Mouse (Mus musculus): ENCODE results near the gene Clic1.
"Not testable (repeated sequence)": the region's sequence is repeated elsewhere in the genome, so short reads cannot be mapped to it uniquely, and the experiment has no call there.

Gene Clic1

GRCm38 (mm10) chr17:35049561-35050016 lies at the start of gene Clic1:
Gene Clic1 (plus strand): TSS chr17:35049966.
- no peak for DNase-seq

GRCm38 (mm10) chr17:35000717-35001451 lies 48.9 kb upstream of the Clic1 start, which contains the start of gene Vars:
Gene Vars (plus strand): TSS chr17:35000987.
- peak; percentile 81 for DNase-seq

DNA sequence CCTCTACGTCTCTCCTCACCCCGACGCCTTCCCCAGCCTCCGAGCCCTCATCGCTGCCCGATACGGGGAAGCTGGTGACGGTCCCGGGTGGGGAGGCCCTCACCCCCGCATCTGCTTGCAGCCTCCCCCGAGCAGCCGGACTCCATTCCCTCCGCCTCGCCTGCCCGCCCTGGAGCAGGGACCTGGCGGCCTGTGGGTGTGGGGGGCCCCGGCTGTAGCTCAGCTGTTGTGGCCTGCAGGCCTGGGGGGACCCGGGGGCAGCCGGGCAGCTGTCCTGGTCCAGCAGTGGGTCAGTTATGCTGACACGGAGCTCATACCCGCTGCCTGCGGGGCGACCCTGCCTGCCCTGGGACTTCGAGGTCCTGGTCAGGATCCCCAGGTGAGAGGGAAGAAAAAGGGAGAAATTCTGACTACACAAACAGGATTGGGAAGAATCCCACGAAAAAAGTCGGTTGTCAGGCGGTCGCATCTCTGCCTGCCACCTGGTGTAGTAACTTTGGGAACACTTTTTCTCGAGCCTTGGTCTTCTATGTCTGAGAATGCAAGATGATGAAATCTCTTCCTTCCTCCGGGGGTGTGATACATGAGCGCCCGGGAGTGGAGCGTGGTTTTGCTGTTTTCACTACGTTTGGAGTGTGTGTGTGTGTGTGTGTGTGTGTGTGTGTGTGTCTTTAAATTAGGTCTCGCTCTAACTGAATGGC lies 48.2 kb upstream of the Clic1 start:
- DNase-seq: no peak

DNA sequence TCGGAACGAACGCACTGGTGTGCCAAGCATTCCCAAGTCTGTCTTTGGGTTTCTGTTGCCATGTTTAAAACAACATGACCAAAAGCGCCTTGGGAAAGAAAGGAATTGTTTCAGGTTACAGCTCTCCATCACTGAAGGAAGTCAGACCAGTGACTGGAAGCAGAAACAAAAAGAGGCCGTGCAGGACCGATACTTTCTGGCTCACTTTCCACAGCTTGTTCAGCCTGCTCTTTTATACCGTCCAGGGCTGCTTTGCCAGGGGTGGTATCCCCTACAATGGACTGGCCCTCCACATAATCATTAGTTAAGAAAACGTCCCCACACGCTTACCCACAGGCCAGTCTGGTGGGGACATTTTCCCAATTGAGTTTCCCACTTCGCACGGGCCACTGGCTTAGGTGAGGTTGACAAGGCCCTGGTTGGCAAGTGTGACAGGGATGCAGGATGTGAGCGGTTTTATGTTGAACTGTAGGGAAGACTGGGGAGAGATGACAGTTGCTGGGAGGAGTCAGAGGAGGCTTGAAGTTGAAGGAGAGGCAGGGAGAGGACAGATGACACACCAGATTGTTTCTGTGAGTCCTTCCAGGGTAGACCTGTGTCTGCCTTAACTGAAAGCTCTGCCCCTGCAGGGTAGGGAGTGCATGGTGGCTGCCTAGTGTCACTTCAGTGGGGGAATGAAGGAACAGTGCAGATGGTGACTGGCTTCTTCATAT lies 47.5 kb upstream of the Clic1 start:
- DNase-seq: peak; percentile 45

GRCm38 (mm10) chr17:35003022-35003838 lies 46.5 kb upstream of the Clic1 start:
- no peak for DNase-seq

DNA sequence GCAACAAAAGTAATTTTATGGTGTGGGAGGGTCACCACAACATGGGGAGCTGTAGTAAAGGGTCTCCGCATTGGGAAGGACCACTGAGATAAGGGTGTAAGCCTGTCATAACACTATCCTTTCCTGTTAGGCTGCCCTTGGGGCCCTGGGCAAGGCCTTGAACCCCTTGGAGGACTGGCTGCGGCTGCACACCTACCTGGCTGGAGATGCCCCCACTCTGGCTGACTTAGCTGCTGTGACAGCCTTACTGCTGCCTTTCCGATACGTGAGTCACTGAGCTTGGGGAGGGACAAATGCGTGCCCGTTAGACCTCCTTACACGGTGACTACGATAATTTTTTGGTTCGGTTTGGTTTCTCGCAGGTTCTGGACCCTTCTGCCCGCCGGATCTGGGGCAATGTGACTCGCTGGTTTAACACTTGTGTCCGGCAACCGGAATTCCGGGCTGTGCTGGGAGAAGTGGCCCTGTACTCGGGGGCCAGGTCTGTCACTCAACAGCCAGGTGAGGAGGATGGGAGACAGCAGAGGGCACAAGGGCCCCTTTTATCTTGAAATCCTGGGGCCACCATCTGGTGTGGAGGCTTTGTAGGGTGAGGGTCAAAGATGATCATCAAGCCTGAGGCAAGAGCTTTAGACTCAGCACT lies 45.6 kb upstream of the Clic1 start:
- DNase-seq: no peak

DNA sequence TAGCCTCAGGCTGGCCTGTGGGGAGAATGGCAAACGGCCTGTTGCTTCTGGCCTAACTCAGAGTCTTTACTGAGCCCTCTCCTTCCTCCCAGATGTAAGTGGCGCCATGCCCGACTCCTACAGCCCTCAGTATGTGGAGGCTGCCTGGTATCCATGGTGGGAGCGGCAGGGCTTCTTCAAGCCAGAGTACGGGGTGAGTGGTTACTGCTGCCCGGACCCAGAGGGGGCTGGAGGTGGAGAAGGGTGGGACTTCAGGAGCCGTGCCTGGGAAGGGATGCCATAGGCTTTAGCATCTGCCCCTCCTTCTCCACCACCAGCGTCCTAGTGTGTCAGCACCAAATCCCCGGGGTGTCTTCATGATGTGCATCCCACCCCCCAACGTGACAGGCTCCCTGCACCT lies 44.6 kb upstream of the Clic1 start:
- DNase-seq: peak; percentile 35

- not testable (repeated sequence) for DNase-seq
These were observed 43.9 kb upstream of the Clic1 start for GRCm38 (mm10) chr17:35005902-35006301.

DNA sequence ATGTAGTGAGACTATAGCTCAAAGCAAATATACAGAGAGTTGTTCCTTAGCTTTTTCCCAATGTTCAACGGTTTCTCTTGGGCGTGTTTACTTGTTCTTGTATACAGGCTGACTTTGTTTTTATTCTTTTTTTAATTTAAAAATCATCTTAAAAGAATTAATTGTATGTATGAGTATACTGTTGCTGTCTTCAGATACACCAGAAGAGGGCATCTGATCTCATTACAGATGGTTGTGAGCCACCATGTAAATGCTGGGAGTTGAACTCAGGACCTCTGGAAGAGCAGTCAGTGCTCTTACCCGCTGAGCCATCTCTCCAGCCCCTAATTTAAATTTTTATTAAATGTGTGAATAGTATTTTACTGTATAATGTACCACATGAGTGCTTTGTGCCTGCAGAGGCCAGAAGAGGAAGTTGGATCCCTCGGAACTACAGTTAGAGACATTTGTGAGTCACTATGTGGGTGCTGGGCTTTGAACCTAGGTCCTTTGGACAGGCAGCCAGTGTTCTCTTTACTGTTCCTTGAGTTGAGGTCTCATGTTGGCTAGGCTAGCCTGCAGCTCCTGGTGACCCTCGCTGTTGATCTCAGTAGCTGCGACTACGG lies 42.3 kb upstream of the Clic1 start:
- no peak for DNase-seq

- peak; percentile 91 for DNase-seq
These were observed 40.2 kb upstream of the Clic1 start for GRCm38 (mm10) chr17:35009586-35009985.

GRCm38 (mm10) chr17:35011440-35011839 lies 38.3 kb upstream of the Clic1 start:
- no peak for DNase-seq

- DNase-seq: no peak
These were observed 37.3 kb upstream of the Clic1 start for GRCm38 (mm10) chr17:35012430-35012829.

GRCm38 (mm10) chr17:35013221-35013620 lies 36.5 kb upstream of the Clic1 start:
- no peak for DNase-seq

DNA sequence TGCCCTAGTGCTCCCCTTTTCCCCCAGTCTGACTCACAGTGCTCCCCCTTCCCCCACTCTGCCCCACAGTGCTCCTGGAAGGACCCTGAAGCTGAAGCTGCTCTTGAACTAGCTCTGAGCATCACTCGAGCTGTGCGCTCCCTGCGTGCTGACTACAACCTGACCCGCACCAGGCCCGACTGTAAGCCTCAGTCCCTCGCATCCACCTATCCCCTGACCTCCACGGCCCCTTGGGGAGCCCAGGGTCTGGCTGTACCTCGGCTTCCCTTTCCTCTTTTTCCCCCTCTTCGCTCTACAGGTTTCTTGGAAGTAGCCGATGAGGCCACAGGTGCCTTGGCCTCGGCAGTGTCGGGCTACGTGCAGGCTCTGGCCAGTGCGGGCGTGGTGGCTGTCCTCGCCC lies 34.5 kb upstream of the Clic1 start:
- DNase-seq: peak; percentile 39

DNA sequence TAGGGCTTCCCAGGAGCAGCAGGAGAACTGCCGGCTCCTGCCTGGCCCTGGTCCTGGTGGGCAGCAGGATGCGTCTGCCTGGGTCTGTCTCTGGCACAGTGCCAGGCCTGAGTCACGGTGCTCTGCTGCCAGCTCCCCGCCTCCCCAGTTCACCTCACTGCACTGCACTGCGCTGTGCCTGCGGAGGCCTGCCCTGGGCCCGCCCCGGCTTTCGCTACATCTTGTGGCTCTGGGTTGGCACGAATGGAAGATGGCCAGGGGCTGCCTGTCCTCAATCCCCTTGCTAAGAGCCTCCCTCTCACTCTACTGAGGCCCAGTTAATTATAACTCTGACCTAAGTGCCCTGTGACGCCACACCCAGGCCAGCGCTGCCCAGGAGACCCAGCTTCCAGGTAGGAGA lies 33.4 kb upstream of the Clic1 start, which contains the start of gene Vwa7:
TSS of gene Vwa7 (plus strand) at position 204 of the 400 bp plus-strand sequence.
- DNase-seq: peak; percentile 82

DNA sequence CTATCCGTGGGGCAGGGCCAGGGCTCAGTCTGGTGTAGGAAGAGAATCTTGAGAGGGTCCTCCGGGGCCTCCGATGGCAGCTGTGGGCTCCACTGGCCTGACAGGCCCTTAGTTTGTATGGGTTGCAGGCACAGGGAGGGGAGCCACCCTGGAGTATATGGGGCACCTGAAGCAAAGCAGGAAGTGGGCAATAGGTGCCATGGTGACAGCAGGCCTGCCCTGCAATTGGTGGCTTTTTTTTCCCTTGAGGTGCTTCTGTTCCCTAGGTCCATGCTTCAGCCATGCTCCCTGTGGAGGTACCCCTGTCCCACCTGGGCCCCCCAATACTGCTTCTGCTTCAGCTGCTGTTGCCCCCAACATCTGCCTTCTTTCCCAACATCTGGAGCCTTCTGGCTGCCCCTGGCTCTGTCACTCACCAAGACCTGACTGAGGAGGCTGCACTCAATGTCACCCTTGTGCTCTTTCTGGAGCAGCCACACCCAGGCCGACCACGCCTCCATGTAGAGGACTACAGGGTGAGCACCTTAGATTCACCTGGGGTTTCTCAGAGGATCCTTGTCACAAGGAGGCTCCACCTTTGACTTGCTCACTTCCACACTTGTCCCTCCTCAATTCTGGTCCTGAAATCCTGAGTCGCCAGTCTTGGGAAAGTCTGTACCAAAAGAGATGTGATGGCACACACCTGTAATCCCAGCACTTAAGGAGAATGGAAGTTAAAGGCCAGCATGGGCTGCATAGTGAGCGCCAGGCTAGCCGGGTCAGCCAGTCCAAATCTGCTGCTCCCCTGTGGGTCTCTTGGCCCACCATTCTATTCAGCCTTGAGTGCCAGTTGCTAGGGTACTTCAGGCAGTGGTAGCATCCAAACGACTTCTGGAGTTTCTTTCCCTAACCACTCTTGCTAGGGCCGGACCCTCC lies 32.7 kb upstream of the Clic1 start:
- DNase-seq: peak; percentile 51

- DNase-seq: peak; percentile 45
These were observed 32.1 kb upstream of the Clic1 start for GRCm38 (mm10) chr17:35017706-35018030.

DNA sequence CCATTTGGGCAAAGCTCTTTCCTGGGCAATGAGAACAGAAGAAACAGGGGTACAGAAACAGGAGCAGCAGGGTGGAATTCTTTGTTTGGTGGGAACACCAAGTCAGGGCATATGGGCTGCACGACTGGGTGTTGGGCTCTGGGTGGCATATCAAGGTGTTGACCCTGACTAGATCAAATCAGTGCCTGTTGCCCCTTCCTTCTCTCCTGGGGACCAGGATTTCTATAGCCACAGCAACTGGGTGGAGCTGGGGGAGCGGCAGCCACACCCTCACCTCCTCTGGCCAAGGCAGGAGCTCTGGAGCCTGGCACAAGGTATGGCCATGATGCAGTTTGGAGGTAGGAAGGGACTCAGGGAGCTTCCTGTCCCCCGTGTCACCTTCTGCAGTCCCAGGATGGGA lies 31.6 kb upstream of the Clic1 start:
- no peak for DNase-seq

GRCm38 (mm10) chr17:35019894-35020293 lies 29.9 kb upstream of the Clic1 start:
- no peak for DNase-seq

DNA sequence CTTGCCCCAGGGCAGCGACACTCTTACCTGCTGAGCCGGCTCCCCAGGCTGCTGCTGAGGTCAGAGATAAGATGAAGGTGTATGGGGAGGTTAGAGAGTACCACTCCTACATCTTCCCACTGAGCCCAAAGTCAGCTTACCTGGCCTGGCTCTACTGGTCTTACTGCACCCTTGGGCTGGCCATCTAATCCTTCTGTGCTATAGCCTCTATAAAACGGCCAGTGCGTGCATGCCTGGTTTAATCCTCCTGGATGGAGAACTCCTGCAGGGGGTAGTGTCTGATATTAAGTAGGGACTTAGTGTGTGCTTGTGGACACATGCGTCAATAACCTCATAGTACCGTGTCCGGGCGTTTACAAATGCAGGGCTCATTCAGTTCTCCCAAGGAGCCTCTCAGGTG lies 29.2 kb upstream of the Clic1 start:
- DNase-seq: peak; percentile 43

All from cerebellum, adult 9-10 months (tissue).